Mouse (Mus musculus) lung, embryonic 16.5 days (tissue): ENCODE data around the gene Slc26a1. TPM values are rescaled to one million over a fixed set of nuclear protein-coding genes. Genes with fewer than 3 reads are reported as not detected.
A peak's percentile ranks its signal among the peaks of the same experiment; 100 is the strongest.

Experiments used
- ATAC-seq: fragments of 200-750 bp; cut with Nextera tagmentation; 2 replicates; pipeline ENCODE4 v1.8.0; 2017; ENCODE audit warnings: low read depth, mild to moderate bottlenecking, moderate library complexity
- H3K27ac ChIP-seq: fragments of 300-500 bp; sonication (generic); 2 replicates; pipeline ENCODE4 v1.5.1; 2014; ENCODE audit warnings: mild to moderate bottlenecking, control low read depth, low read length
- H3K27me3 ChIP-seq: fragments of 300-500 bp; sonication (generic); 2 replicates; pipeline ENCODE4 v1.6.1; 2014; ENCODE audit warnings: low read depth, low read length, mixed read lengths; ENCODE audit not compliant: control insufficient read depth, insufficient read depth
- H3K36me3 ChIP-seq: fragments of 300-500 bp; sonication (generic); 2 replicates; pipeline ENCODE4 v1.6.1; 2014; ENCODE audit warnings: low read length; ENCODE audit not compliant: control insufficient read depth, insufficient read depth
- H3K4me1 ChIP-seq: fragments of 300-500 bp; sonication (generic); replicated peaks from 2 replicates; pipeline ENCODE4 v1.6.1; 2014; ENCODE audit warnings: low read length, mixed read lengths; ENCODE audit not compliant: control insufficient read depth, insufficient read depth
- H3K4me2 ChIP-seq: fragments of 300-500 bp; sonication (generic); 2 replicates; pipeline ENCODE4 v1.6.1; 2014; ENCODE audit warnings: low read depth, low read length, control low read depth
- H3K4me3 ChIP-seq: fragments of 300-500 bp; sonication (generic); 2 replicates; pipeline ENCODE4 v1.5.1; 2014; ENCODE audit warnings: mild to moderate bottlenecking, low read length, control low read depth
- H3K9ac ChIP-seq: fragments of 300-500 bp; sonication (generic); 2 replicates; pipeline ENCODE4 v1.6.1; 2014; ENCODE audit warnings: low read length, control low read depth
- H3K9me3 ChIP-seq: fragments of 300-500 bp; sonication (generic); 2 replicates; pipeline ENCODE4 v1.6.1; 2016; ENCODE audit warnings: low read length; ENCODE audit not compliant: control insufficient read depth
- WGBS: fragments of 180-500 bp; shearing (Covaris S2); extraction: QIAGEN DNeasy Blood & Tissue Kit; methylation state at CpG from one replicate; pipeline ENCODE4 v1.1.7; 2014; 5-methylcytosine and 5-hydroxymethylcytosine counted together
- polyA plus RNA-seq: library from polyadenylated mRNA; unstranded; fragments of >200 nt; fragmentation: Nextera tagmentation; extraction: Ambion mirVana; gene quantifications from 2 replicates; pipeline ENCODE4 v1.2.1, GENCODE M21; 2015

The Slc26a1 gene
- polyA plus RNA-seq, 1 experiment from 2014 or later = 0.51 TPM

- no peaks in the 10 kb centered on the region for H3K27me3 ChIP-seq
- peaks cover 10% of the 10 kb centered on the region for H3K4me1 ChIP-seq
- no peak for ATAC-seq
- H3K4me3 ChIP-seq = no peak overlapping the region
- H3K27ac ChIP-seq = no peak overlapping the region
- 64% methylated on average over 2 of the region's 2 CpGs for WGBS
- H3K9ac ChIP-seq = no peak overlapping the region
- no peaks in the 10 kb centered on the region for H3K9me3 ChIP-seq
- H3K36me3 ChIP-seq = peaks cover 2% of the 10 kb centered on the region; the same call in 1 of the 2 replicates
- no peak overlapping the region for H3K4me2 ChIP-seq
Observed at GRCm38 (mm10) chr5:108667370-108667769, 8.0 kb downstream of the Slc26a1 start.

- no peak overlapping the region for H3K4me2 ChIP-seq
- no peaks in the 10 kb centered on the region for H3K27me3 ChIP-seq
- H3K36me3 ChIP-seq = no peaks in the 10 kb centered on the region
- no peak for ATAC-seq
- no peak overlapping the region for H3K4me3 ChIP-seq
- H3K9me3 ChIP-seq = no peaks in the 10 kb centered on the region
- 34% methylated on average over 3 of the region's 3 CpGs for WGBS
- no peak overlapping the region for H3K27ac ChIP-seq
- H3K9ac ChIP-seq = no peak overlapping the region
- peaks cover 8% of the 10 kb centered on the region for H3K4me1 ChIP-seq
Observed at GRCm38 (mm10) chr5:108665066-108665465, 10.3 kb downstream of the Slc26a1 start.

- no peak overlapping the region for H3K4me2 ChIP-seq
- H3K27me3 ChIP-seq = no peaks in the 10 kb centered on the region
- no peak overlapping the region for H3K9ac ChIP-seq
- no peaks in the 10 kb centered on the region for H3K9me3 ChIP-seq
- H3K4me1 ChIP-seq = peaks cover 7% of the 10 kb centered on the region
- no peak overlapping the region for H3K27ac ChIP-seq
- no peak for ATAC-seq
- peaks cover 2% of the 10 kb centered on the region; the same call in 1 of the 2 replicates for H3K36me3 ChIP-seq
- WGBS = 75% methylated on average over 4 of the region's 4 CpGs
- no peak overlapping the region for H3K4me3 ChIP-seq
Observed at GRCm38 (mm10) chr5:108662772-108663171, 12.6 kb downstream of the Slc26a1 start.

- Histone ChIP-seq H3K36me3 (peaks cover 9% of the 10 kb centered on the region), H3K4me1 (peaks cover 7% of the 10 kb centered on the region), H3K27ac (peak overlapping the region; percentile 25; the same call in 1 of the 2 replicates), H3K27me3 (no peaks in the 10 kb centered on the region), H3K4me3 (peak overlapping the region; percentile 92), H3K4me2 (peak overlapping the region; percentile 94), H3K9ac (peak overlapping the region; percentile 96), H3K9me3 (no peaks in the 10 kb centered on the region)
- ATAC-seq = peak; percentile 99
- WGBS = 13% methylated on average over 36 of the region's 36 CpGs
Observed at GRCm38 (mm10) chr5:108660632-108661268, 14.6 kb downstream of the Slc26a1 start.

- peaks cover 7% of the 10 kb centered on the region for H3K4me1 ChIP-seq
- ATAC-seq = peak; percentile 13; the same call in 1 of the 2 replicates
- peak within 1 kb of the TSS; percentile 96 for H3K9ac ChIP-seq
- peaks cover 13% of the 10 kb centered on the region for H3K36me3 ChIP-seq
- WGBS = 10% methylated on average over 24 of the region's 24 CpGs
- no peaks in the 10 kb centered on the region for H3K27me3 ChIP-seq
- no peaks in the 10 kb centered on the region for H3K9me3 ChIP-seq
- peak within 1 kb of the TSS; percentile 92 for H3K4me3 ChIP-seq
- H3K4me2 ChIP-seq = peak within 1 kb of the TSS; percentile 94
- peak within 1 kb of the TSS; percentile 25; the same call in 1 of the 2 replicates for H3K27ac ChIP-seq
Observed at GRCm38 (mm10) chr5:108659698-108660631, 15.4 kb downstream of the Slc26a1 start, which contains the start of gene Idua. Gene Idua (plus strand): TSS chr5:108660331.

GRCm38 (mm10) chr5:108658611-108659010 is 16.8 kb downstream of the Slc26a1 start:
- H3K36me3 ChIP-seq = peaks cover 21% of the 10 kb centered on the region
- no peak overlapping the region for H3K4me3 ChIP-seq
- H3K9me3 ChIP-seq = no peaks in the 10 kb centered on the region
- H3K4me2 ChIP-seq = no peak overlapping the region
- no peak overlapping the region for H3K27ac ChIP-seq
- H3K9ac ChIP-seq = no peak overlapping the region
- H3K4me1 ChIP-seq = peaks cover 7% of the 10 kb centered on the region
- 88% methylated on average over 1 of the region's 1 CpGs for WGBS
- no peak for ATAC-seq
- H3K27me3 ChIP-seq = no peaks in the 10 kb centered on the region

GRCm38 (mm10) chr5:108657406-108657805 is 18.0 kb downstream of the Slc26a1 start:
- no peak overlapping the region for H3K4me2 ChIP-seq
- peaks cover 7% of the 10 kb centered on the region for H3K4me1 ChIP-seq
- no peak for ATAC-seq
- H3K27me3 ChIP-seq = no peaks in the 10 kb centered on the region
- H3K9me3 ChIP-seq = no peaks in the 10 kb centered on the region
- no peak overlapping the region for H3K9ac ChIP-seq
- H3K36me3 ChIP-seq = peaks cover 30% of the 10 kb centered on the region
- H3K27ac ChIP-seq = no peak overlapping the region
- H3K4me3 ChIP-seq = no peak overlapping the region
- 76% methylated on average over 5 of the region's 5 CpGs for WGBS

GRCm38 (mm10) chr5:108655891-108656650 is 19.3 kb downstream of the Slc26a1 start:
- ATAC-seq = no peak
- H3K4me2 ChIP-seq = no peak overlapping the region
- no peaks in the 10 kb centered on the region for H3K9me3 ChIP-seq
- peaks cover 7% of the 10 kb centered on the region for H3K4me1 ChIP-seq
- H3K27me3 ChIP-seq = no peaks in the 10 kb centered on the region
- no peak overlapping the region for H3K9ac ChIP-seq
- H3K4me3 ChIP-seq = no peak overlapping the region
- H3K27ac ChIP-seq = no peak overlapping the region
- 88% methylated on average over 15 of the region's 15 CpGs for WGBS
- H3K36me3 ChIP-seq = peaks cover 31% of the 10 kb centered on the region
